Mouse (Mus musculus) left cerebral cortex, postnatal 36 days (tissue): ENCODE data around the gene Dclk3. TPM values are rescaled to one million over a fixed set of nuclear protein-coding genes. Genes with fewer than 3 reads are reported as not detected.

ENCODE experiments used
- DNase-seq, 2 experiments: peaks; one replicate each; pipeline ENCODE4 v3.0.0; 2021 to 2022; ENCODE audit warnings: low spot score in 2 of 2, mixed read lengths in 1 of 2
- intact Hi-C: fragments of 180-260 bp; cut with DNase I; formaldehyde crosslinking; loops from one replicate; pipeline ENCODE4 v1.15.1; 2025
- total RNA-seq, 2 experiments: library from RNA; stranded (reverse); gene quantifications; 2 replicates each; pipeline ENCODE4 v1.2.3; 2021

Dclk3 gene
- total RNA-seq, 2 experiments from 2014 or later = 53.8 to 57.3 TPM

GRCm38 (mm10) chr9:111534744-111535423 lies 96.0 kb downstream of the Dclk3 start:
- DNase-seq = no peak
- intact Hi-C loops = no loop called here

GRCm38 (mm10) chr9:111535445-111536064 lies 96.7 kb downstream of the Dclk3 start:
- intact Hi-C loops = no loop called here

More at GRCm38 (mm10) chr9:111535445-111536064, 96.7 kb downstream of the Dclk3 start:
- DNase-seq = no peak

Other genes with a start within 250 kb of the Dclk3 start
- gene Mlh1, start 167.3 kb upstream of the Dclk3 start, total RNA-seq = 10 to 100 TPM; 13.5 to 18.4 TPM
- 10 to 100 TPM; 77.8 to 79.7 TPM for gene Epm2aip1, start 167.2 kb upstream of the Dclk3 start, total RNA-seq
- gene Trank1, start 127.3 kb upstream of the Dclk3 start, total RNA-seq = 100 to 1,000 TPM; 213 to 319 TPM